Mouse (Mus musculus) myocyte (in vitro differentiated cells): Measurements from ENCODE around the gene Myo16.

Experiments used
- E2F4 ChIP-seq: IDR thresholded peaks from one replicate; pipeline ENCODE4 v1.6.1; 2011; ENCODE audit warnings: mild to moderate bottlenecking, control low read depth, moderate library complexity; ENCODE audit not compliant: insufficient read depth
- MAX ChIP-seq: IDR thresholded peaks from one replicate; pipeline ENCODE4 v1.6.1; 2011; ENCODE audit warnings: low read depth, mild to moderate bottlenecking, control low read depth
- MYOD1 ChIP-seq, 3 experiments: IDR thresholded peaks; one replicate each; pipeline ENCODE4 v1.6.1; 2011; ENCODE audit warnings: control low read depth in 2 of 3, low read depth in 2 of 3, mild to moderate bottlenecking in 2 of 3, moderate library complexity in 1 of 3; ENCODE audit not compliant: insufficient read length in 2 of 3, control insufficient read depth in 1 of 3
- POLR2A ChIP-seq: IDR thresholded peaks from one replicate; pipeline ENCODE4 v1.6.1; 2011; ENCODE audit warnings: low read depth, mild to moderate bottlenecking, control low read depth, moderate library complexity; ENCODE audit not compliant: insufficient read length
- POLR2AphosphoS2 ChIP-seq: IDR thresholded peaks from one replicate; pipeline ENCODE4 v1.6.1; 2011; ENCODE audit warnings: low read depth, control low read depth; ENCODE audit not compliant: insufficient read length
- REST ChIP-seq: IDR thresholded peaks from one replicate; pipeline ENCODE4 v1.6.1; 2011; ENCODE audit warnings: mild to moderate bottlenecking, control low read depth, moderate library complexity; ENCODE audit not compliant: insufficient read depth, insufficient read length
- SRF ChIP-seq: IDR thresholded peaks from one replicate; pipeline ENCODE4 v1.6.1; 2011; ENCODE audit warnings: low read depth; ENCODE audit not compliant: control insufficient read depth, insufficient read length
- TCF12 ChIP-seq: IDR thresholded peaks from one replicate; pipeline ENCODE4 v1.6.1; 2011; ENCODE audit warnings: mild to moderate bottlenecking, control low read depth; ENCODE audit not compliant: poor library complexity, insufficient read depth, severe bottlenecking
- USF1 ChIP-seq: IDR thresholded peaks from one replicate; pipeline ENCODE4 v1.6.1; 2011; ENCODE audit warnings: low read depth, mild to moderate bottlenecking, control low read depth, moderate library complexity

GRCm38 (mm10) chr8:10256563-10256962 is 102.9 kb downstream of the Myo16 start:
- TF ChIP-seq SRF (no peak), MYOD1 (IDR thresholded peaks at IDR 0.05; ENCODE audit: control insufficient read depth in 1 of 3, insufficient read length in 2 of 3, low read depth in 2 of 3) (no peak), USF1 (no peak), E2F4 (no peak), MAX (no peak), POLR2A (no peak), POLR2AphosphoS2 (no peak), REST (no peak), TCF12 (no peak)
